Mouse (Mus musculus) heart, adult 2 months (tissue): ENCODE measurements around the gene Olfr593.

ENCODE experiments used
- CTCF ChIP-seq: fragments of 200-600 bp; IDR thresholded peaks from 2 replicates; pipeline ENCODE4 v1.8.1; 2022; ENCODE audit warnings: antibody characterized with exemption, mild to moderate bottlenecking, moderate library complexity
- EP300 ChIP-seq: fragments of 200-500 bp; IDR thresholded peaks from 2 replicates; pipeline ENCODE4 v1.6.1; 2011; ENCODE audit warnings: low read depth, low read length, control low read depth; ENCODE audit not compliant: insufficient read depth
- POLR2A ChIP-seq: fragments of 200-500 bp; IDR thresholded peaks from 2 replicates; pipeline ENCODE4 v1.6.1; 2011; ENCODE audit warnings: mild to moderate bottlenecking, low read depth, low read length, control low read depth; ENCODE audit not compliant: insufficient read depth

GRCm38 (mm10) chr7:103211562-103211961, at the start of gene Olfr593:
- TF ChIP-seq CTCF (no peak), EP300 (no peak), POLR2A (no peak)
